Mouse (Mus musculus) cerebellum, adult 9-10 months (tissue): ENCODE measurements around the gene Lce1d.
A peak's percentile ranks its signal among the peaks of the same experiment; 100 is the strongest.

Experiments used
- DNase-seq: peaks from one replicate; pipeline ENCODE4 v3.0.0; 2022

The Lce1d gene

GRCm38 (mm10) chr3:92687110-92687509 is at the start of gene Lce1d:
Gene Lce1d (minus strand): TSS chr3:92687210.
- no peak for DNase-seq

GRCm38 (mm10) chr3:92722631-92723030 is 35.6 kb upstream of the Lce1d start:
- no peak for DNase-seq

- no peak for DNase-seq
These were observed 33.2 kb upstream of the Lce1d start, which contains the start of gene Lce1f for GRCm38 (mm10) chr3:92720250-92720649. Gene Lce1f (minus strand): TSS chr3:92720350.

- DNase-seq, result no peak
These were observed 28.1 kb upstream of the Lce1d start for GRCm38 (mm10) chr3:92715122-92715521.

GRCm38 (mm10) chr3:92708974-92709373 is 22.0 kb upstream of the Lce1d start, which contains the start of gene Lce1e:
Gene Lce1e (minus strand): TSS chr3:92709074.
- DNase-seq, result no peak

GRCm38 (mm10) chr3:92694613-92695012 is 7.6 kb upstream of the Lce1d start:
- no peak for DNase-seq

- no peak for DNase-seq
These were observed 4.7 kb upstream of the Lce1d start for GRCm38 (mm10) chr3:92691688-92692087.

GRCm38 (mm10) chr3:92689154-92689553 is 2.1 kb upstream of the Lce1d start:
- DNase-seq, result peak; percentile 8

GRCm38 (mm10) chr3:92678947-92679346 is 8.1 kb downstream of the Lce1d start, which contains the start of gene Lce1c:
Gene Lce1c (plus strand): TSS chr3:92679247.
- DNase-seq, result no peak

- DNase-seq, result no peak
These were observed 16.8 kb downstream of the Lce1d start, which contains the start of gene Lce1a2 for GRCm38 (mm10) chr3:92670215-92670614. Gene Lce1a2 (minus strand): TSS chr3:92670315.

GRCm38 (mm10) chr3:92656826-92657225 is 30.2 kb downstream of the Lce1d start, which contains the start of gene Lce1b:
Gene Lce1b (minus strand): TSS chr3:92656926.
- DNase-seq, result no peak

GRCm38 (mm10) chr3:92648207-92648606 is 38.8 kb downstream of the Lce1d start, which contains the start of gene Lce1a1:
Gene Lce1a1 (minus strand): TSS chr3:92648307.
- no peak for DNase-seq

- DNase-seq, result no peak
These were observed 47.2 kb downstream of the Lce1d start for GRCm38 (mm10) chr3:92639854-92640253.

- no peak for DNase-seq
These were observed 48.4 kb downstream of the Lce1d start for GRCm38 (mm10) chr3:92638653-92638991.

GRCm38 (mm10) chr3:92637745-92638652 is 49.0 kb downstream of the Lce1d start:
- DNase-seq, result no peak
